Mouse (Mus musculus): Measurements from ENCODE around the gene Spock1. TPM values are rescaled to one million over a fixed set of nuclear protein-coding genes. Genes with fewer than 3 reads are reported as not detected.
"Not testable (repeated sequence)": the region's sequence is repeated elsewhere in the genome, so short reads cannot be mapped to it uniquely, and the experiment has no call there.

Gene Spock1
- polyA plus RNA-seq, 1 experiment from 2014 or later, result 3.7 TPM

DNA sequence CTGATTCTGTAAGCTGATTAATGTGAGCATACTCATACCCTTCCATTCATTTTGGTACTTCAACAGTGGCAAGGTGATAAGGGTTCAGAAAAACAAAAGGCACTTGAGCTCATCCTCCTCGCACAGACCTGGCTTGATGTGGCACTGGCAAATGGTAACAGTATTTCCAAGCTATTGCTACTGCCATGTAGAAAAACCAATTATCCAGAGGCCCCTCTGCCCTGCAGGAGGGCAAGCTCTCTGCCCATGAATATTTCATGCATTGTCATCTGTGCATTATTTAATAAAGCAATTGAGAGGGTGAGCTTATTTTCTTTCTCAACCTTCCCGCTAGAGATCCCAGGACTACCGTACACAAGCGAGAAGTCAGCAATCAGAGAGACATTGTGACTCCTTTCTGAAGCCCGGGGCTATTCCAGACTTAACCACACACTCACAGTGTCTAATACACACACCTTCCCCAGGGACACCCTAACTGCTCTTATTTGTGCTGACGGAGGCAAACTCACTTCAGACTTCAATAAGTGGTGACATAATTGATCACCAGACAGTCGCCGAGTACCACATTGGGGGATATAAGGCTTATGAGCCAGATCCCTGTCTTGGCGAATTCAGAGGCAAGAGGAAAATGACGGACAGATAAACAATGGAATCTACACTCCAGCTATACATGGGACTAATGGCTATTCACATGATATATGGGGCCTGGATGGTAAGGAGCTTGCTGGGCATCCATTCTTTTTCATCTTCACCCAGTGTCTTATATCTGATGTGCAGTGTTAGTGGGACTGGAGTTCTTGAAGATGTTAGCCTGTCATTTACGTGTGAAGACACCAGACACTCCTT is 296.6 kb downstream of the Spock1 start:
- no peak overlapping the region for H3K4me3 ChIP-seq (replicated peaks)
- WGBS, result 74% methylated on average over 11 of the region's 11 CpGs
- ATAC-seq (ENCODE audit: insufficient read depth, low FRiP score, low read depth), result no peak
- no peak overlapping the region for H3K4me2 ChIP-seq
- no peaks in the 10 kb centered on the region for H3K27me3 ChIP-seq (replicated peaks)
- no peak overlapping the region for H3K9ac ChIP-seq
- no peaks in the 10 kb centered on the region for H3K4me1 ChIP-seq
- no peaks in the 10 kb centered on the region for H3K36me3 ChIP-seq
- H3K9me3 ChIP-seq, result no peaks in the 10 kb centered on the region; the same call in 1 of the 2 replicates
- H3K27ac ChIP-seq, result no peak overlapping the region

DNA sequence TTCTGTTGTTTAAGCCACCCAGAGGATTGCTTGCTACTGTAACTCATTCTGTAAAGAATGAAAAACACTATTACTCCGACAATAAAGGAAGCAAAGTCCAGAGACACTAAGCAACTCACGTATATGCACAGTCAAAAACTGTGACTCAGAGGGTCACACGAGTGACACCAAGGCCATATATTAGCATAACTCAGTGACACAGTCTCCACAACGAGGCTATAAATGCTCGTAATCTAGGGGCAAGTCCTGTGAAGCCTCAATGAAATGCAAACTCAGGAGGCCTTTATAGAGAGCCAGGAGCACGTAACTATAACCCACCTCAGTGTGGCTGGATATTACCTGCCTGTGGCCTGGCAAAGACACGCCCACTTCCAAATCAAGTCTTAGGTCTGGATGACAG is 298.2 kb downstream of the Spock1 start:
- Histone ChIP-seq H3K9me3 (no peaks in the 10 kb centered on the region; the same call in 1 of the 2 replicates), H3K4me3 (replicated peaks) (no peak overlapping the region), H3K9ac (no peak overlapping the region), H3K27ac (no peak overlapping the region), H3K36me3 (no peaks in the 10 kb centered on the region), H3K4me2 (no peak overlapping the region), H3K4me1 (no peaks in the 10 kb centered on the region), H3K27me3 (replicated peaks) (no peaks in the 10 kb centered on the region)
- ATAC-seq (ENCODE audit: insufficient read depth, low FRiP score, low read depth), result no peak
- 69% methylated on average over 7 of the region's 7 CpGs for WGBS

DNA sequence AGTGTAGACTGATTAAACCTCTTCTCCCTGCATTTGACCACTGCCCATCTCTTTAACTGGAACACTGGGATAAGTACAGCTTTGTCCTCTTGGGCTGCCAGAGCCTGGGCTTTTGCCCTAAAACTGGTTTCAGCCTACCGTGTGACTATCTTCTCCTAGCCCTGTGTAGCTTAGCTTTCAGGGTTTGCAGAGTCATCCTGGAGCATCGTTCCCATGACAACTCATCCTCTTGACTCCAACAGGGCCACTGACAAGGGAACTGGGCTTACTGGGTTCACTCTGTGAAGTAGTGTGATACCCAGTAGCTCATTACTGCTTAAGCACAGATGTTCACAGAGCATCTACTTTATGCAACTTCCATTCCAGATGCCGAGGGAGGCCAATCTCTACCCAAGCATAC is 303.7 kb downstream of the Spock1 start:
- no peak for ATAC-seq (ENCODE audit: insufficient read depth, low FRiP score, low read depth)
- no peaks in the 10 kb centered on the region for H3K4me1 ChIP-seq
- H3K9me3 ChIP-seq, result no peaks in the 10 kb centered on the region; the same call in 1 of the 2 replicates
- H3K9ac ChIP-seq, result no peak overlapping the region
- H3K36me3 ChIP-seq, result no peaks in the 10 kb centered on the region
- WGBS, result 85% methylated on average over 3 of the region's 3 CpGs
- no peak overlapping the region for H3K4me2 ChIP-seq
- H3K4me3 ChIP-seq (replicated peaks), result no peak overlapping the region
- H3K27me3 ChIP-seq (replicated peaks), result no peaks in the 10 kb centered on the region
- H3K27ac ChIP-seq, result no peak overlapping the region

DNA sequence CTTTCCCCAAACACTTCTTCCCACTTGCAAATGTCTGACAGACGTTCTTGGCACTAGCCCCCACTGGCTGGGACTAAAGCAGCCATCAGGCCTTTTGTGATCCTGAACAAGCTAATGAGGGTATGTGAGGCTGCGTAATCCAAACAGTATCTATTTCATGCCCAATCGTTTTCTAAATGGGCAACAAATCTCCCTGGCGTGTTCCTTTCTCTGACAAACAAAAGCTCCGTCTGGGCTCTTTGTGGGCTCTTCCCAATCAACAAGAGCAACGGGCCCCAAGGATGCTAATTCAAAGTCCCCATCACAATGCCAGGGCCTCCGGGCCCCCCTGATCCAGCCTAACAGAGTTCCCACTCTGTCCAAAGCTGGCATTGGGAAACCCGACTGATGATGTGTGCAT is 304.9 kb downstream of the Spock1 start:
- Histone ChIP-seq H3K9ac (no peak overlapping the region), H3K4me1 (no peaks in the 10 kb centered on the region), H3K36me3 (no peaks in the 10 kb centered on the region), H3K27ac (no peak overlapping the region), H3K9me3 (no peaks in the 10 kb centered on the region), H3K4me3 (replicated peaks) (no peak overlapping the region), H3K27me3 (replicated peaks) (no peaks in the 10 kb centered on the region), H3K4me2 (no peak overlapping the region)
- 80% methylated on average over 8 of the region's 8 CpGs for WGBS
- ATAC-seq (ENCODE audit: insufficient read depth, low FRiP score, low read depth), result no peak

DNA sequence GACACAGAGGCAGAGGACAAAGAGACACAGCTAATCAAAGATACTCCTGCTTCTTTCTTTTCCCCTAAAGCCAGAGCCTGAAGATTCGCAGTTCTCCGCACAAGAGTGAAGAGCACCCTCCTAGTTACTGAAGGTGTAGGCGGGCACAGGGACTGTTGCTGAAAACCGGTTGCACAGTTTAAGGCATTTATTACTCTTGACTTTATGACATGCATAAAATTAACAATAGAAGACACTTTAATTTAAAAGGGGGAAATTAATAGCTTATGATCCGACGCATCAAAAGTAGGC is 312.4 kb downstream of the Spock1 start:
- Histone ChIP-seq H3K4me2 (no peak overlapping the region), H3K9ac (no peak overlapping the region), H3K27me3 (replicated peaks) (no peaks in the 10 kb centered on the region), H3K27ac (no peak overlapping the region), H3K9me3 (no peaks in the 10 kb centered on the region), H3K4me1 (no peaks in the 10 kb centered on the region), H3K4me3 (replicated peaks) (no peak overlapping the region), H3K36me3 (no peaks in the 10 kb centered on the region)
- no peak for ATAC-seq (ENCODE audit: insufficient read depth, low FRiP score, low read depth)
- WGBS, result 94% methylated on average over 6 of the region's 6 CpGs

DNA sequence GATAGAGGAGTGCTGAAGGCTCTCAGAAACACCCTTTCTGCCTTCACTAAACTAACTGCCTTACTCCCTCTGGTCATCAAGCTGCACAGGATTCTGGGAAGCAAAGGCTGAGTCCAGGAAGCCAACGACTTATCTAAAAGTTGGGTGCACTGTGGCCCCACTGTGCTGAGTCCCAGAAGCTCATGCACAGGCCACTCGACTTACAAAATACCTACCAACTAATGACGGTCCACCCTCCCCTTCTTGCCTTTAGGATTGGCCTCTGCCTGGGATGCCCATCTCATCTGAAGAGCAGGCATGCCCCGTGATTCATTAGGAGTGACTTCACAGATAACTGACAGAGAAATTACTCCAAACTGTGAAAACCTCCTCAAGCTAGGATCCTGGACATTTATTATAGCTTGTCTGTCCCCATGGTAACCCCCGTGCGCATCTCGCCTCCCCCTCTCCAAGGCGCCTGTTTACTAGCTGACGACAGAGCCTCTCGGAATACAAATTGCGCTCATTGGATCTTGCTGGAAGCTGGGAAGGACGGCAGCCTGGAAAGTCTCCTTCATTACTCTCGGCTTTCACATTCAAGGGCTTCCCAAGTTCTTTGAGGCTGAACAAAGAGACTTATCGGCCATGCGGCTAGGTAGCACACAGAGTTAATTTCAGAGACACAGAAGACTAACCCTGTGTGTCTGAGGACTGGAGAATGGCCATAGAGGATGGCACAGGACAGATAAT is 312.9 kb downstream of the Spock1 start:
- Histone ChIP-seq H3K9ac (no peak overlapping the region), H3K36me3 (no peaks in the 10 kb centered on the region), H3K27ac (no peak overlapping the region), H3K4me3 (replicated peaks) (no peak overlapping the region), H3K4me2 (no peak overlapping the region), H3K27me3 (replicated peaks) (no peaks in the 10 kb centered on the region), H3K9me3 (no peaks in the 10 kb centered on the region), H3K4me1 (no peaks in the 10 kb centered on the region)
- ATAC-seq (ENCODE audit: insufficient read depth, low FRiP score, low read depth), result no peak
- WGBS, result 60% methylated on average over 15 of the region's 15 CpGs

DNA sequence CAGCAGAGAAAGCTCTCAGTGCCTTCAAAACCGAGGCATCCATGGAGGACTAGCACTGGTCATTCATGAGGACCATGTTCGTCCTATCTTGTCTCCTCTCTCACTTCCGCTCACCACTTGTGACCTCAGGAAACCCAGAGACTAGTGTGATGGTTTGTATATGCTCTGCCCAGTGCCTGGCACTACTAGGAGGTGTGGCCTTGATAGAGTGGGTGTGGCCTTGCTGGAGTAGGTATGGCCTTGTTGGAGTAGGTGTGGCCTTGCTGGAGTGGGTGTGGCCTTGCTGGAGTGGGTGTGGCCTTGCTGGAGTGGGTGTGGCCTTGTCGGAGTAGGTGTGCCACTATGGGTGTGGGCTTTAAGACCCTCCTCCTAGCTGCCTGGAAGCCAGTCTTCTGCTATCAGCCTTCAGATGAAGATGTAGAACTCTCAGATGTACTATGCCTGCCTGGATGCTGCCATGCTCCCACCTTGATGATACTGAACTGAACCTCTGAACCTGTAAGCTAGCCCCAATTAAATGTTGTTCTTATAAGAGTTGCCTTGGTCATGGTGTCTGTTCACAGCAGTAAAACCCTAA is 318.7 kb downstream of the Spock1 start:
- H3K4me3 ChIP-seq (replicated peaks); H3K27me3 ChIP-seq (replicated peaks); ATAC-seq (ENCODE audit: insufficient read depth, low FRiP score, low read depth); H3K36me3 ChIP-seq; H3K9me3 ChIP-seq; H3K9ac ChIP-seq; H3K4me2 ChIP-seq; H3K4me1 ChIP-seq; H3K27ac ChIP-seq: not testable (repeated sequence)
- 84% methylated on average over 4 of the region's 4 CpGs for WGBS

DNA sequence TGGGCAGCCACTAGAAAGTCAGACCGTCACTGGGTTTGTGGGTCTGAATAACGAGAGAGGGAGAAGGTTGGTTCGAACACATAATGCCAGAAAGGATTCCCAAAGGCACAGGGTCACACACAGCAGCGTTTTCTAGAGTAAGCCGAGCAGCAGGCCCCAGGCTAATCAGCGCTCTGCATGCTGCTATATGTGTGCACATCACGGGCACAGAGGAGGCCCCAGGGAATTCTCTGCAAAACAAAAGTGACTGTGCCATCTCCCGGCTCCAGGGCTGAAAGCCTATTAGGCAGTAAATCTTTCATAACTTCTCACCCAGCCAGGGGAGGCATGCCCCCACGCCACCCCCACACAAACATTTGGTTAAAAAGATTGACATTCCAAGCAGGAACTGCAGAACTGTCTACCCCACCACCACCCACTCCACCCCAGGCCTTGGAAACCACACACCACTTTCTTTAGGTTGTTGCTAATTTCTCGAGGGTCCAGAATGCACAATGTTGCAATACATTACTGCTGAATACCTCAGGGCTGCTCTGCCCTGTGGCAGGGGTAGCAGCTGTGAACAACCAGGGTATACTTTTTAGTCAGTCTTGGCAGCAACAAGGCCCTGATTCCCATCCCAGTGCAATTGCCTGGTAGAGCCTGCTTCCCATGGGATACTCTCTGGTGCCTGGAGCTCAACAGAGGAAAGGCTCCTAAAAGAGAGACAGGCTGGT is 319.4 kb downstream of the Spock1 start:
- Histone ChIP-seq H3K27me3 (replicated peaks) (no peaks in the 10 kb centered on the region), H3K4me1 (no peaks in the 10 kb centered on the region), H3K36me3 (no peaks in the 10 kb centered on the region), H3K9ac (no peak overlapping the region), H3K4me3 (replicated peaks) (no peak overlapping the region), H3K4me2 (no peak overlapping the region), H3K27ac (no peak overlapping the region), H3K9me3 (no peaks in the 10 kb centered on the region)
- ATAC-seq (ENCODE audit: insufficient read depth, low FRiP score, low read depth), result no peak
- WGBS, result 52% methylated on average over 10 of the region's 10 CpGs

DNA sequence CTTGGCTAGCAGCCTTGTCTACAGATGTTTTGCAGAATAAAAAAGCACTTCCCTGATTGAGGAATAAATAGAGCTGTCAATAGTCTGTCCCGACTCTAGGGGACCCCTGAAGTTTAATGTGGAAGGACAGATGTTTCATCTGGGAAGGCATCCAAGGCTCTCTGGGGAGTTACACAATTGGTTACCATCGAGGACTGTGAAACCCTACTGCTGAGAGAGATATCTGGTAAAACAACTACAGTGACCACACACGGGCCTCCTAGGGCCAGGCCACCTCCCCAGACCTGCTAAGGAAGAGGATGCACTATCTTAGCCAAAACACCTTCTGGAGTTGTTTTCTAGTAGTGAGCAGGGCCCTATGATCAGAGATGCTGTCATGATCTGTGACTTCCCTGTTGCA is 323.0 kb downstream of the Spock1 start:
- no peaks in the 10 kb centered on the region for H3K36me3 ChIP-seq

DNA sequence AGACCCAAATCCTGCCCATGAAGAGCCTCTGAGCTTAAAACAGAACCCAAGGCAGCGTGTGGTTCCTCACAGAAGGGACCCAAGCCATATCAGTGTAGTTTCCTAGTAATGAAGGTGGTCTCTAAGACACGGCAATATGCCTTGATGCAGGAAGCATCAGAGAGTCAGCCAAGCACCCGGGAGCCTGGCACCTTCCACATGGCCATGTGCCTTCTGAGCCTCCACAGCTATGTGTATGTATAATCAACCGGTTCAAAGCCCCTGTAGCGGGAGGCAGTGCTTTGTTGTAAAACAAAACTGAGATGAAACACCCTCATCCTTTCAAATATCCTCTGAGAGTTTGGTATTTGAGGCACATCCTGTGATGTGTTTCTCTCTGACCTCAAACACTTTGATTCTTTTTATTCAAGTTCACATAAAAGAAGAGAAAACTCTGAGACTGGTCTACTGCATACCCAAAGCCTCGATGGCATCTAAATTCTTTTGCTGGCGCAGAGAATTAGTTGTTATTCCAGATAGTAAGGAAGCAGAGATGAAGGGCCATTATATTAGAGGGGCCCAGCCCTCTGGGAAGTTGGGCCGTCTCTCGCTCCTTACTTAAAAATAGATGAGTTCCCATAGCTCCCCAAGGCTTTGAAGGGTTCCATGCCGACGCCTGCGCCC is 325.7 kb downstream of the Spock1 start:
- no peaks in the 10 kb centered on the region for H3K36me3 ChIP-seq
- no peak overlapping the region for H3K4me2 ChIP-seq
- ATAC-seq (ENCODE audit: insufficient read depth, low FRiP score, low read depth), result no peak
- WGBS, result 81% methylated on average over 12 of the region's 12 CpGs
- no peak overlapping the region for H3K4me3 ChIP-seq (replicated peaks)
- H3K4me1 ChIP-seq, result no peaks in the 10 kb centered on the region
- no peaks in the 10 kb centered on the region for H3K9me3 ChIP-seq
- no peak overlapping the region for H3K9ac ChIP-seq
- H3K27ac ChIP-seq, result no peak overlapping the region
- H3K27me3 ChIP-seq (replicated peaks), result no peaks in the 10 kb centered on the region

More for the DNA sequence above, 323.0 kb downstream of the Spock1 start:
- no peaks in the 10 kb centered on the region for H3K27me3 ChIP-seq (replicated peaks)
- 37% methylated on average over 3 of the region's 3 CpGs for WGBS
- H3K4me1 ChIP-seq, result no peaks in the 10 kb centered on the region
- ATAC-seq (ENCODE audit: insufficient read depth, low FRiP score, low read depth), result no peak
- H3K4me2 ChIP-seq, result no peak overlapping the region
- no peaks in the 10 kb centered on the region for H3K9me3 ChIP-seq
- no peak overlapping the region for H3K4me3 ChIP-seq (replicated peaks)
- H3K9ac ChIP-seq, result no peak overlapping the region
- H3K27ac ChIP-seq, result no peak overlapping the region

DNA sequence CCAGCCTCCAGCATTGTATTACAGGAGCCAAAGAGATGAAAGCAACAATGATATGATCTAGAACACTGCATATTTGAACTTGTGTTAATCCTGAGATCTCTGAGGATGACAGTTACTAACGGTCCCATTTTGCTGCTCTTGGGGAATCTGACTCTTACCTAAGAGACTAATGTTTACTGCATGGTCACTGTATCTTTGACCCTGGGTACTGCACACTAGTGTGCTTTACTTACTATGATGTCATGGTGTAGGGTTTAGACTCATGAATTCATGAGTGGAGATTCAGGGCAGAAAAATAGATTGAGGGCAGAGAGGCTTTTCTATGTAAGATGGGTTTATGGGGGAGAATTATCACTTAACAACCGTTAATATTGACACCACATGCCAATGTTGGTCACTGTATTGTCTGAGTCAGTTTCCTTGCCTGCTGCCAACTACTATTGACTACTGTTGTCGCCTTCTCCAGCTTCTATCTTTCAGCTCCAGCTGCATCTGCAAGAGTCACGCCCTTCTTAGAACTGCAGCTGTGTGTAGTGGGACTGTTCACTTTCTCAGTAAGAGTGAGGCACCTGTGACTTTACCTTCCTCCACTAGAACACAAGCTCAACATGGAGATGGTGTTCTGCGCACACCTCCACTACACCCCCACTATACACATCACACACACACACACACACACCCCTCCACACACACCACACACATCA is 330.4 kb downstream of the Spock1 start:
- H3K4me1 ChIP-seq, result no peaks in the 10 kb centered on the region
- H3K4me3 ChIP-seq (replicated peaks), result no peak overlapping the region
- H3K27ac ChIP-seq, result no peak overlapping the region
- H3K9ac ChIP-seq, result no peak overlapping the region
- H3K27me3 ChIP-seq (replicated peaks), result no peaks in the 10 kb centered on the region
- no peaks in the 10 kb centered on the region for H3K9me3 ChIP-seq
- H3K36me3 ChIP-seq, result no peaks in the 10 kb centered on the region
- 89% methylated on average over 5 of the region's 5 CpGs for WGBS
- H3K4me2 ChIP-seq, result no peak overlapping the region
- peak; percentile 90 for ATAC-seq (ENCODE audit: insufficient read depth, low FRiP score, low read depth)

All from stomach, embryonic 15.5 days (tissue).